Mouse (Mus musculus): ENCODE measurements at regions not wholly inside any gene's neighbourhood (a gene's known extent, or its start where the extent isn't known, plus 50 kb on each side); places are given as distances from the start of the nearest gene placed in this dataset.

DNA sequence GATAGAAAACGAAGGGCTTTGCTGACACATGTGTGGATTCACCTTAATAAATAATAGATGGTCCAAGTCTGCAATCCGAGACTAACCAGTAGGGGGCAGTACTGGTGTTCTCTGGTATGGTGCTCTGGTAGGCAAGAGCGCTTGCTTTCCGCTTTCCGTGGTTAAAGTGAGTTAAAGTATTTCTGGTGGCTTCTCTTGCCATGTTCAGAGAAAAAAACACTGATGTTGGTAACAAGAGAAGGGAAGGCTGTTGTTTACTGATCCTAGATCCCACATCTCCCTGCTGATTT is 203.9 kb downstream of the Lrig3 start:
- DNase-seq (ENCODE audit: low spot score in 2 of 2): no peak

DNA sequence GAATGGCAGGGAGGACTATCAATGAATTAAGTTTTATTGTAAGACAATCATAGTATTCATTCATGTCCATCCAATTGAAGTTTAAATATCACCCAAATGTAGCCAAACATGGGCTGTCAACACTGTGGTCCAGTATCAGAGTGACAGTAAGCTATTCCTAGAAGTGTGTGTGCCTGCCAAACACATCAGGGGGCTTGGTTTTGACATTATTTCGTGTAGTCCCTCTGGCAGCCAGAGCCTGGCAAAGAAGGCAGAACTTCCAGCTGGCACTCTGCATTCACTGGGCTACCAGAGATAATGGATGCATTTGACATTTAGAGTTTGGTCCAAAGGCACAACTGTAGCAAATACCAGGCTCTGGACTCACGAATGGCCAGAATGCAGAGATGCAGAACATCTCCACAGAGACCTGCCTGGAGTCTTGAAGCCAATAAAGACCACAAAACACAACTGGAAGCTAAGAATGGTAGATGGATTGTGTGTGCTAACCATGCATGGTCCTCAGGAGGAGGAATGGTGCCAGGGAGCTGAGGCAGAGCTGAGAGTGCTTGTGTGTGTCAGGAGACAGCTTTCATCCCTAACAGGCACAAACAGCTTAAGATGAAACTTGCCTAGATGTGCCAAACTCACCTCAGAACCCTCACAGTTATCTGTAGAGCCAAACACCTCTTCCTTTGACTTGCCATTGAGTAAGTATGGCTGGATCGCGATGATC is 210.9 kb downstream of the Lrig3 start:
- DNase-seq (ENCODE audit: low spot score in 2 of 2): peak in 1 of 2 experiments; percentile 16

DNA sequence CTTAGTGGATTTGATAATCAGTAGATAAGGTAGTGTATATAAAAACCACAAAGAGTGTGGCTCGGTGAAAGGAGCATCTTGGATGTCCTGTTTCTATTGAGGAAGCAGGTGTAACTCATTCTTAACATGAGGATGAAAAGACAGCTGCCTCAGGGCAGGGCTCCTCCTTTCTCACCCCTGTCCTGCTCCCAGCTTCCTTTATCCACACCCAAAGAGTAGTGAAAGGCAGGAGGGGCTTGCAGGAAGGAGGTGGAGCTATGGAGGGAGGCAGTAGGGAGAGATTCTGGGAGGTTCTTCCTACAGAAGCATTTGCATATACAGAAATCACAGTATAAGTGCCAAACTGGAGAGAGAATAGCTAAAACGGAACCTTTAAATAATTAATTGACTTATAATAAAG is 216.4 kb downstream of the Lrig3 start:
- DNase-seq (ENCODE audit: low spot score in 2 of 2): no peak

DNA sequence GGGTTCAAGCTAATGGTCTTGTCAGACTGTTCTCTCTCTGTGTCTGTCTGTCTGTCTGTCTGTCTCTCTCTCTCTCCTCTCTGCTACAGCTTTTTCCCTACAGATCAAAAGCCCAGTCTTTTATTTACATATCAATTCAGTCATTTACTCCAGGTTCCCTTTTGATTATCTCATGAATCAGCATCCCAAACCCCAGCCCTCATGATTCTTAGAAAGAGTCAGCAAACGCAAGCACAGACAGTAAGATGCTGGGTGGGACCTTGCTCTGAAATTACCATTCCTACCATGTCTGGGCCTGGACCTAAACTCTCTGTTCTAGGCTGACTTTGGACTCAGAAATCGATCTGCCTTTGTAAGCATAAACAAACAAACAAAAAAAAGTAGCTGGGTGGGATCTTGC is 218.0 kb downstream of the Lrig3 start:
- DNase-seq (ENCODE audit: low spot score in 2 of 2): no peak

DNA sequence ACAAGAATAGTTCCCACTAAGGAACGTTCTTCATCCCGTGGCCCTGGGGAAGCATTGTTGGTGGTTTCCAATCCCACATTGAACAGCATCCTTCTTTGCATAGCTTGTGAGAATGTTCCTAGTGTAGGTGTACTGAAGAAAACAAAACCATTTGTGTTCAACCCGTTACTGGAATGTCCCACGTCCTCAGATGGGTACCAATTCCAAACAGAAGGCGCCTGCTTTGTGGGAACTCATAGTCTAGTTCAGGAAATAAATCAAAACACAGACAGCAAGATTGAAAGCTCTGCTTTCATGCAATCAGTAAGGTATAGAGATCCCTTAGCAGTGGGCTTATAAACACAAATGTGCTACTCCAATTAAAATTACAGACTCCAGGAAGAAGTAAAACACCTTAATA is 219.4 kb downstream of the Lrig3 start:
- peak in 1 of 2 experiments; percentile 69 for DNase-seq (ENCODE audit: low spot score in 2 of 2)

DNA sequence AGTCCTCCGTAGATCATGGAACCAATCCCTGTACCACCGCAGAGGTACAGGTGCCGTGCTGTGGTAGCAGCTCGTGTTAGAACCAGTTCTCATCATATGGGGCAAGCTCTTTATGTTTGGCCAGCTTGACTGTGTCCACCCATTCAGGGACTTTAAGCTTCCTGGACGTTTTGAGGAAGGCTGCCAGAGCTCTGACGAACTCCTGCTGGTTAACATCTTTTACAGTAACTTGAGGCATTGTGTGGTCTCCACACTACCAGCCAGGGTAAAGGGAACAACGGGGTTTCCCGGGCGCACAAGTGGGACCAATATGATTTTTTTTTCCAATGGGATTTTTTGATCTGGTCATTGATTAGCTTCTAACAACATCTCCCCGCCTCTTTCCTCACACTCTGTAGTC is 220.1 kb downstream of the Lrig3 start:
- DNase-seq (ENCODE audit: low spot score in 2 of 2): no peak

DNA sequence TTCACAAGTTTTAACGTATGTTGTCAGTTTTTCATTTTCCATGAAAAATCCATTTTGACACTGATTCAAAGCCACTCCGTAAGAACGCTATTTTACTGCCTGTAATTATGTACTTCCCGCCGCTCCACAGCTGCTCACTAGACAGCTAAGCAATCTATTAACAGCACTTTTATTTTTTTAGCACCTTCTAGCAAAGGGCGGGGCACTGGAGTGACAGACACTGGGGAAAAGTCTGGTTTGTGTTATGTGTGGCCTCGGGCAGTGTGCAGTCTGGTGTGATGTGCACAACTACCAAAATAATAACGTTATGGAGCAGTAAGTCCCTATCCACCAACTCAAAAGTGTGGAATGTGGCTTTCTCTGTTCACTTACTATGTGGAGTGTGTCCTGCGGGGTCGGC is 223.0 kb downstream of the Lrig3 start:
- DNase-seq (ENCODE audit: low spot score in 2 of 2): no peak

Data from layer of hippocampus, postnatal 14 days (tissue).